Mouse (Mus musculus) testis, adult 2 months (tissue): ENCODE results near the gene Il2rb.

Experiments used
- CTCF ChIP-seq: fragments of 200-500 bp; IDR thresholded peaks from 2 replicates; pipeline ENCODE4 v1.5.1; 2012; ENCODE audit warnings: low read depth, mild to moderate bottlenecking, inconsistent platforms, low read length, moderate library complexity; ENCODE audit not compliant: control insufficient read depth, insufficient read depth, insufficient replicate concordance
- POLR2A ChIP-seq: fragments of 200-500 bp; IDR thresholded peaks from 2 replicates; pipeline ENCODE4 v1.6.1; 2012; ENCODE audit warnings: low read depth, mild to moderate bottlenecking, inconsistent platforms, low read length, moderate library complexity; ENCODE audit not compliant: control insufficient read depth

DNA sequence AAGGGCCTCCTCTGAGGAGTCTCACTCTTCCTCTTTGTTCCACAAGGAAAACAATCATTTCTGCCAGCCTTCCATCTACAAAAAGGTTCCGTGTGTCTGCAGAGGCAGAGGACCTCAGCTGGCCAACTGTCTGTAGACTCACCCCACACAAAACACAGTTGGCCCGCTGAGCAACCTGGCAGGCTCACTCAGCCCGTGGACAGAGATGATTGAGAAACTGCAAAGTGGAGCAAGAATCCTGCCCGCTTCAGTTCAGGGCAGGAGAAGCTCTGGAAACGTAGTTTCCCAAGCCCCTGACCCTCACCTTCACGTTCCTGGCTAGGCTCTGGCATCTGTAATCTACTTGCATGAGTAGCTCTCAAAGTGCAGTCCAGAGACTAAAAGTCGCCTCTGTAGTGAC is 48.0 kb downstream of the Il2rb start:
- no peak for TF ChIP-seq POLR2A
- no peak for TF ChIP-seq CTCF
